Mouse (Mus musculus) left cerebral cortex, adult 9 months (tissue): ENCODE data around the gene Slc45a2.

Experiments used
- DNase-seq, 2 experiments: peaks; one replicate each; pipeline ENCODE4 v3.0.0; 2022; ENCODE audit warnings: low spot score in 2 of 2

Gene Slc45a2

GRCm38 (mm10) chr15:11004646-11005045, 4.1 kb downstream of the Slc45a2 start:
- DNase-seq, result no peak

- no peak for DNase-seq
Measured at GRCm38 (mm10) chr15:11008756-11009155, 8.2 kb downstream of the Slc45a2 start.

- DNase-seq, result no peak
Measured at GRCm38 (mm10) chr15:11010976-11011548, 10.5 kb downstream of the Slc45a2 start.

- no peak for DNase-seq
Measured at GRCm38 (mm10) chr15:11014931-11015330, 14.4 kb downstream of the Slc45a2 start.

- DNase-seq, result no peak
Measured at GRCm38 (mm10) chr15:11026801-11027561, 26.5 kb downstream of the Slc45a2 start.

- DNase-seq, result no peak
Measured at GRCm38 (mm10) chr15:11030188-11030587, 29.7 kb downstream of the Slc45a2 start.

GRCm38 (mm10) chr15:11035947-11036474, 35.5 kb downstream of the Slc45a2 start:
- DNase-seq, result no peak

GRCm38 (mm10) chr15:11036535-11037375, 36.2 kb downstream of the Slc45a2 start:
- no peak for DNase-seq

GRCm38 (mm10) chr15:11037376-11037695, 36.8 kb downstream of the Slc45a2 start:
- no peak for DNase-seq

- DNase-seq, result no peak
Measured at GRCm38 (mm10) chr15:11037711-11038110, 37.2 kb downstream of the Slc45a2 start, which contains the start of gene Rxfp3. TSS of gene Rxfp3 (minus strand) at chr15:11037991.

- peak in 1 of 2 experiments; percentile 46 for DNase-seq
Measured at GRCm38 (mm10) chr15:11038476-11038875, 38.0 kb downstream of the Slc45a2 start.

GRCm38 (mm10) chr15:11040067-11040466, 39.5 kb downstream of the Slc45a2 start:
- no peak for DNase-seq

- no peak for DNase-seq
Measured at GRCm38 (mm10) chr15:11041229-11041628, 40.7 kb downstream of the Slc45a2 start.

- DNase-seq, result no peak
Measured at GRCm38 (mm10) chr15:11042828-11043227, 42.3 kb downstream of the Slc45a2 start.

GRCm38 (mm10) chr15:11053678-11054439, 53.3 kb downstream of the Slc45a2 start:
- no peak for DNase-seq

GRCm38 (mm10) chr15:11054440-11055080, 54.0 kb downstream of the Slc45a2 start:
- no peak for DNase-seq

- DNase-seq, result no peak
Measured at GRCm38 (mm10) chr15:11062903-11063302, 62.4 kb downstream of the Slc45a2 start.

- DNase-seq, result no peak
Measured at GRCm38 (mm10) chr15:11064160-11064557, 63.6 kb downstream of the Slc45a2 start.

- DNase-seq, result no peak
Measured at GRCm38 (mm10) chr15:11064558-11065411, 64.3 kb downstream of the Slc45a2 start, which contains the start of gene Adamts12. TSS of gene Adamts12 (plus strand) at chr15:11064790.
